Mouse (Mus musculus) forebrain, embryonic 14.5 days (tissue): ENCODE measurements around the gene Plbd2. TPM values are rescaled to one million over a fixed set of nuclear protein-coding genes. Genes with fewer than 3 reads are reported as not detected.

Source experiments
- ATAC-seq: fragments of 200-750 bp; cut with Nextera tagmentation; 2 replicates; pipeline ENCODE4 v1.8.0; 2017; ENCODE audit warnings: mild to moderate bottlenecking, moderate library complexity
- DNase-seq: peaks from one replicate; pipeline ENCODE4 v3.0.0-alpha.2; 2015; ENCODE audit warnings: low spot score
- H3K27ac ChIP-seq: fragments of 300-500 bp; sonication (generic); 2 replicates; pipeline ENCODE4 v1.5.1; 2014; ENCODE audit warnings: low read depth, mild to moderate bottlenecking, control low read depth, low read length, moderate library complexity
- H3K27me3 ChIP-seq: fragments of 300-500 bp; sonication (generic); replicated peaks from 2 replicates; pipeline ENCODE4 v1.6.1; 2014; ENCODE audit warnings: low read length, control low read depth, mixed read lengths; ENCODE audit not compliant: control insufficient read depth, insufficient read depth
- H3K36me3 ChIP-seq: fragments of 300-500 bp; sonication (generic); 2 replicates; pipeline ENCODE4 v1.6.1; 2014; ENCODE audit warnings: low read length, control low read depth; ENCODE audit not compliant: control insufficient read depth, insufficient read depth
- H3K4me1 ChIP-seq: fragments of 300-500 bp; sonication (generic); 2 replicates; pipeline ENCODE4 v1.6.1; 2014; ENCODE audit warnings: antibody characterized with exemption, low read length, control low read depth; ENCODE audit not compliant: control insufficient read depth, insufficient read depth
- H3K4me2 ChIP-seq: fragments of 300-500 bp; sonication (generic); 2 replicates; pipeline ENCODE4 v1.6.1; 2014; ENCODE audit warnings: mild to moderate bottlenecking, control low read depth, low read length
- H3K4me3 ChIP-seq: fragments of 300-500 bp; sonication (generic); 2 replicates; pipeline ENCODE4 v1.5.1; 2014; ENCODE audit warnings: low read depth, low read length, control low read depth
- H3K9ac ChIP-seq: fragments of 300-500 bp; sonication (generic); 2 replicates; pipeline ENCODE4 v1.6.1; 2014; ENCODE audit warnings: mild to moderate bottlenecking, low read length, control low read depth, moderate library complexity
- H3K9me3 ChIP-seq: fragments of 300-500 bp; sonication (generic); replicated peaks from 2 replicates; pipeline ENCODE4 v1.6.1; 2016; ENCODE audit warnings: low read length, control low read depth, mixed read lengths; ENCODE audit not compliant: control insufficient read depth
- WGBS: fragments of 180-500 bp; shearing (Covaris S2); extraction: QIAGEN DNeasy Blood & Tissue Kit; methylation state at CpG from one replicate; pipeline ENCODE4 v1.1.7; 2014; 5-methylcytosine and 5-hydroxymethylcytosine counted together
- polyA plus RNA-seq: library from polyadenylated mRNA; unstranded; fragments of >200 nt; fragmentation: Nextera tagmentation; extraction: Ambion mirVana; gene quantifications from 2 replicates; pipeline ENCODE4 v1.2.1, GENCODE M21; 2014

Gene Plbd2
- polyA plus RNA-seq, 1 experiment from 2014 or later, result 14.8 TPM

GRCm38 (mm10) chr5:120493440-120493839 is 10.0 kb downstream of the Plbd2 start:
- 94% methylated on average over 6 of the region's 6 CpGs for WGBS
- H3K27ac ChIP-seq, result no peak overlapping the region
- H3K9me3 ChIP-seq, result no peaks in the 10 kb centered on the region

GRCm38 (mm10) chr5:120492437-120492836 is 11.0 kb downstream of the Plbd2 start:
- 65% methylated on average over 11 of the region's 11 CpGs for WGBS
- ATAC-seq, result no peak
- H3K36me3 ChIP-seq, result peaks cover 8% of the 10 kb centered on the region

More at GRCm38 (mm10) chr5:120493440-120493839, 10.0 kb downstream of the Plbd2 start:
- no peak overlapping the region for H3K9ac ChIP-seq
- no peak overlapping the region for H3K4me3 ChIP-seq
- H3K4me1 ChIP-seq, result peaks cover 6% of the 10 kb centered on the region; the same call in 1 of the 2 replicates
- no peak overlapping the region for H3K4me2 ChIP-seq
- H3K36me3 ChIP-seq, result peaks cover 9% of the 10 kb centered on the region; the same call in 1 of the 2 replicates
- H3K27me3 ChIP-seq, result no peaks in the 10 kb centered on the region
- ATAC-seq, result no peak
- no peak for DNase-seq

GRCm38 (mm10) chr5:120490679-120491192 is 12.7 kb downstream of the Plbd2 start:
- 52% methylated on average over 8 of the region's 8 CpGs for WGBS
- no peak overlapping the region for H3K4me2 ChIP-seq
- ATAC-seq, result peak; percentile 71
- 0 out of 2 replicates have a peak overlapping the region, but pooled peaks have one; percentile 56 for H3K27ac ChIP-seq
- no peak overlapping the region for H3K4me3 ChIP-seq
- peaks cover 6% of the 10 kb centered on the region; the same call in 1 of the 2 replicates for H3K4me1 ChIP-seq
- H3K36me3 ChIP-seq, result peaks cover 23% of the 10 kb centered on the region
- H3K27me3 ChIP-seq, result no peaks in the 10 kb centered on the region
- H3K9me3 ChIP-seq, result no peaks in the 10 kb centered on the region
- peak; percentile 82 for DNase-seq
- no peak overlapping the region for H3K9ac ChIP-seq

More at GRCm38 (mm10) chr5:120492437-120492836, 11.0 kb downstream of the Plbd2 start:
- Histone ChIP-seq H3K4me2 (no peak overlapping the region), H3K9me3 (no peaks in the 10 kb centered on the region), H3K27ac (no peak overlapping the region), H3K4me1 (peaks cover 6% of the 10 kb centered on the region; the same call in 1 of the 2 replicates), H3K9ac (no peak overlapping the region), H3K4me3 (no peak overlapping the region), H3K27me3 (no peaks in the 10 kb centered on the region)
- peak; percentile 45 for DNase-seq

- no peaks in the 10 kb centered on the region for H3K9me3 ChIP-seq
- peaks cover 6% of the 10 kb centered on the region; the same call in 1 of the 2 replicates for H3K4me1 ChIP-seq
- ATAC-seq, result no peak
- DNase-seq, result no peak
- no peak overlapping the region for H3K4me3 ChIP-seq
- H3K27me3 ChIP-seq, result no peaks in the 10 kb centered on the region
- 88% methylated on average over 8 of the region's 8 CpGs for WGBS
- H3K9ac ChIP-seq, result no peak overlapping the region
- H3K4me2 ChIP-seq, result no peak overlapping the region
- H3K36me3 ChIP-seq, result peaks cover 35% of the 10 kb centered on the region
- no peak overlapping the region for H3K27ac ChIP-seq
Measured at GRCm38 (mm10) chr5:120487844-120488243, 15.6 kb downstream of the Plbd2 start.

GRCm38 (mm10) chr5:120483399-120483798 is 20.0 kb downstream of the Plbd2 start:
- Histone ChIP-seq H3K9ac (no peak overlapping the region), H3K36me3 (peaks cover 30% of the 10 kb centered on the region), H3K4me3 (no peak overlapping the region), H3K27me3 (no peaks in the 10 kb centered on the region), H3K27ac (no peak overlapping the region), H3K4me1 (no peaks in the 10 kb centered on the region), H3K9me3 (no peaks in the 10 kb centered on the region), H3K4me2 (no peak overlapping the region)
- 87% methylated on average over 19 of the region's 19 CpGs for WGBS
- ATAC-seq, result no peak
- DNase-seq, result no peak

- no peaks in the 10 kb centered on the region for H3K9me3 ChIP-seq
- H3K27ac ChIP-seq, result no peak overlapping the region
- no peaks in the 10 kb centered on the region for H3K4me1 ChIP-seq
- no peak overlapping the region for H3K4me3 ChIP-seq
- DNase-seq (no peak), ATAC-seq (no peak)
- 71% methylated on average over 9 of the region's 9 CpGs for WGBS
- no peaks in the 10 kb centered on the region for H3K27me3 ChIP-seq
- no peak overlapping the region for H3K9ac ChIP-seq
- peaks cover 17% of the 10 kb centered on the region for H3K36me3 ChIP-seq
- no peak overlapping the region for H3K4me2 ChIP-seq
Measured at GRCm38 (mm10) chr5:120481205-120481604, 22.2 kb downstream of the Plbd2 start.

- no peaks in the 10 kb centered on the region for H3K27me3 ChIP-seq
- H3K36me3 ChIP-seq, result 0 out of 2 replicates have a peak, but pooled peaks cover 2% of the 10 kb centered on the region
- no peak overlapping the region for H3K4me3 ChIP-seq
- WGBS, result 69% methylated on average over 4 of the region's 4 CpGs
- no peak overlapping the region for H3K27ac ChIP-seq
- H3K9me3 ChIP-seq, result no peaks in the 10 kb centered on the region
- no peak overlapping the region for H3K9ac ChIP-seq
- no peaks in the 10 kb centered on the region for H3K4me1 ChIP-seq
- DNase-seq (no peak), ATAC-seq (no peak)
- H3K4me2 ChIP-seq, result no peak overlapping the region
Measured at GRCm38 (mm10) chr5:120479538-120479937, 23.9 kb downstream of the Plbd2 start.

- no peaks in the 10 kb centered on the region for H3K4me1 ChIP-seq
- H3K9me3 ChIP-seq, result no peaks in the 10 kb centered on the region
- no peak overlapping the region for H3K27ac ChIP-seq
- no peaks in the 10 kb centered on the region for H3K27me3 ChIP-seq
- no peaks in the 10 kb centered on the region for H3K36me3 ChIP-seq
- no peak overlapping the region for H3K4me3 ChIP-seq
- 91% methylated on average over 5 of the region's 5 CpGs for WGBS
- ATAC-seq (no peak), DNase-seq (no peak)
- no peak overlapping the region for H3K4me2 ChIP-seq
- no peak overlapping the region for H3K9ac ChIP-seq
Measured at GRCm38 (mm10) chr5:120477993-120478392, 25.4 kb downstream of the Plbd2 start.

- no peak for DNase-seq
- H3K36me3 ChIP-seq, result no peaks in the 10 kb centered on the region
- H3K9me3 ChIP-seq, result no peaks in the 10 kb centered on the region
- H3K27ac ChIP-seq, result no peak within 1 kb of the TSS
- H3K9ac ChIP-seq, result no peak within 1 kb of the TSS
- no peak within 1 kb of the TSS for H3K4me3 ChIP-seq
- H3K27me3 ChIP-seq, result no peaks in the 10 kb centered on the region
- ATAC-seq, result no peak
- no peaks in the 10 kb centered on the region for H3K4me1 ChIP-seq
- no peak within 1 kb of the TSS for H3K4me2 ChIP-seq
- WGBS, result 16% methylated on average over 13 of the region's 13 CpGs
Measured at GRCm38 (mm10) chr5:120476296-120476695, 27.1 kb downstream of the Plbd2 start, which contains the start of gene Sds. Gene Sds (plus strand): TSS chr5:120476526.
